Mouse (Mus musculus) spleen, embryonic (tissue): ENCODE results near the gene Zfp280b.
"Not testable (repeated sequence)": the region's sequence is repeated elsewhere in the genome, so short reads cannot be mapped to it uniquely, and the experiment has no call there.

Source experiments
- CTCF ChIA-PET: fragments of 350-600 bp; sonication (Branson Sonifier 250); formaldehyde crosslinking; loops from one replicate; lab custom pipeline; 2022; lab: Charles Lee

Zfp280b gene

GRCm38 (mm10) chr10:76029276-76029675, 3.2 kb upstream of the Zfp280b start:
- CTCF ChIA-PET, result interaction anchor here (0.7 kb wide), 1 partner anchor 108 kb away, joined by 3 read pairs; no protein-coding TSS in a partner anchor

GRCm38 (mm10) chr10:76030496-76030895, 2.0 kb upstream of the Zfp280b start:
- CTCF ChIA-PET, result interaction anchor here (0.6 kb wide), 1 partner anchor 293 kb away, joined by 3 read pairs; no protein-coding TSS in a partner anchor

- CTCF ChIA-PET, result interaction anchor here (0.6 kb wide), 1 partner anchor 294 kb away, joined by 3 read pairs; no protein-coding TSS in a partner anchor
Measured at GRCm38 (mm10) chr10:76031511-76032401, 694 bp upstream of the Zfp280b start.

- CTCF ChIA-PET, result interaction anchor here (0.5 to 0.7 kb wide), 2 partner anchors 488 to 953 kb away, joined by 3 read pairs; no protein-coding TSS in a partner anchor
Measured at GRCm38 (mm10) chr10:76033119-76033455, 637 bp downstream of the Zfp280b start.

GRCm38 (mm10) chr10:76034001-76034600, 1.7 kb downstream of the Zfp280b start:
- CTCF ChIA-PET, result no interaction called here

GRCm38 (mm10) chr10:76035277-76035676, 2.8 kb downstream of the Zfp280b start:
- CTCF ChIA-PET, result interaction anchor here (0.6 kb wide), 1 partner anchor 170 kb away, joined by 13 read pairs; no protein-coding TSS in a partner anchor

GRCm38 (mm10) chr10:76036962-76037361, 4.5 kb downstream of the Zfp280b start:
- CTCF ChIA-PET, result no interaction called here

- CTCF ChIA-PET, result interaction anchor here (0.6 kb wide), 1 partner anchor 20 kb away, joined by 5 read pairs; no protein-coding TSS in a partner anchor
Measured at GRCm38 (mm10) chr10:76045343-76045742, 12.9 kb downstream of the Zfp280b start.

GRCm38 (mm10) chr10:76046754-76047153, 14.3 kb downstream of the Zfp280b start:
- CTCF ChIA-PET, result no interaction called here

- CTCF ChIA-PET, result no interaction called here
Measured at GRCm38 (mm10) chr10:76047182-76047869, 14.9 kb downstream of the Zfp280b start.

GRCm38 (mm10) chr10:76048967-76049366, 16.5 kb downstream of the Zfp280b start:
- CTCF ChIA-PET, result no interaction called here

GRCm38 (mm10) chr10:76051860-76052259, 19.4 kb downstream of the Zfp280b start:
- CTCF ChIA-PET, result no interaction called here

- CTCF ChIA-PET, result no interaction called here
Measured at GRCm38 (mm10) chr10:76062439-76062838, 30.0 kb downstream of the Zfp280b start.

- CTCF ChIA-PET, result interaction anchor here (0.6 kb wide), 1 partner anchor 51 kb away, joined by 8 read pairs; no protein-coding TSS in a partner anchor
Measured at GRCm38 (mm10) chr10:76067674-76068613, 35.5 kb downstream of the Zfp280b start.

GRCm38 (mm10) chr10:76072080-76072479, 39.6 kb downstream of the Zfp280b start:
- CTCF ChIA-PET, result not testable (repeated sequence)

GRCm38 (mm10) chr10:76077008-76077407, 44.6 kb downstream of the Zfp280b start:
- CTCF ChIA-PET, result not testable (repeated sequence)
